Mouse (Mus musculus): ENCODE measurements at regions not wholly inside any gene's neighbourhood (a gene's known extent, or its start where the extent isn't known, plus 50 kb on each side); places are given as distances from the start of the nearest gene placed in this dataset.

DNA sequence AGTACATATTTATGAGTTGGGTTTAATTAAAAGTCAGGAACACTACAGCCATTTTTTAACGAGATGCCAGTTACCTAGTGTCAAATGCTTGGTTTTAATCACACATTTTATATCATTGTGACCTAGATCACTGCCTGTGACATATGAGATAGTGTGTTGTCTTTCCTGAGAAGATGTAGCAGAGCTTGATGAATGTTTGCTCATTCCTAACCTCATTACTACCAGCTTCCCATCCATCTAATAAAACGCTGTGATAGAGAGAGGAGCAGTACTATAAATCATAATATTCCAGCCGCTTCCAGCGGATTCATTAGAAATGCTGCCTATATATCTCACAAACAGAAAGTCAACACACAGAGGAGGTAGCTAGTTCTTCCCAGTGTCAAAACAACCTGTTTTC is 163.6 kb downstream of the Aldoart1 start:
- Histone ChIP-seq H3K9ac (replicated peaks; ENCODE audit: low read length, poor library complexity, severe bottlenecking) (no peak overlapping the region), H3K4me1 (ENCODE audit: insufficient read depth, low read length) (no peaks in the 10 kb centered on the region), H3K9me3 (ENCODE audit: low read length) (no peaks in the 10 kb centered on the region), H3K4me3 (ENCODE audit: low read depth, low read length) (no peak overlapping the region), H3K27ac (ENCODE audit: low read depth, low read length) (no peak overlapping the region), H3K36me3 (ENCODE audit: insufficient read depth, low read length) (no peaks in the 10 kb centered on the region), H3K27me3 (ENCODE audit: insufficient read depth, low read length) (no peaks in the 10 kb centered on the region), H3K4me2 (ENCODE audit: low read depth, low read length, poor library complexity, severe bottlenecking) (no peak overlapping the region)
- ATAC-seq (ENCODE audit: low FRiP score) (no peak), DNase-seq (ENCODE audit: low spot score) (peak; percentile 14)
- no peak for TF ChIP-seq CTCF (IDR thresholded peaks at IDR 0.05)
- WGBS = 89% methylated on average over 4 of the region's 4 CpGs

- TF ChIP-seq CTCF (IDR thresholded peaks at IDR 0.05) = no peak
- WGBS = 78% methylated on average over 2 of the region's 2 CpGs
- Histone ChIP-seq H3K4me2 (ENCODE audit: low read depth, low read length, poor library complexity, severe bottlenecking) (no peak overlapping the region), H3K27ac (ENCODE audit: low read depth, low read length) (no peak overlapping the region), H3K9ac (replicated peaks; ENCODE audit: low read length, poor library complexity, severe bottlenecking) (no peak overlapping the region), H3K9me3 (ENCODE audit: low read length) (no peaks in the 10 kb centered on the region), H3K4me1 (ENCODE audit: insufficient read depth, low read length) (no peaks in the 10 kb centered on the region), H3K27me3 (ENCODE audit: insufficient read depth, low read length) (no peaks in the 10 kb centered on the region), H3K36me3 (ENCODE audit: insufficient read depth, low read length) (no peaks in the 10 kb centered on the region), H3K4me3 (ENCODE audit: low read depth, low read length) (no peak overlapping the region)
- DNase-seq (ENCODE audit: low spot score) (no peak), ATAC-seq (ENCODE audit: low FRiP score) (no peak)
These were observed 178.4 kb downstream of the Aldoart1 start for GRCm38 (mm10) chr4:72674006-72674405.

DNA sequence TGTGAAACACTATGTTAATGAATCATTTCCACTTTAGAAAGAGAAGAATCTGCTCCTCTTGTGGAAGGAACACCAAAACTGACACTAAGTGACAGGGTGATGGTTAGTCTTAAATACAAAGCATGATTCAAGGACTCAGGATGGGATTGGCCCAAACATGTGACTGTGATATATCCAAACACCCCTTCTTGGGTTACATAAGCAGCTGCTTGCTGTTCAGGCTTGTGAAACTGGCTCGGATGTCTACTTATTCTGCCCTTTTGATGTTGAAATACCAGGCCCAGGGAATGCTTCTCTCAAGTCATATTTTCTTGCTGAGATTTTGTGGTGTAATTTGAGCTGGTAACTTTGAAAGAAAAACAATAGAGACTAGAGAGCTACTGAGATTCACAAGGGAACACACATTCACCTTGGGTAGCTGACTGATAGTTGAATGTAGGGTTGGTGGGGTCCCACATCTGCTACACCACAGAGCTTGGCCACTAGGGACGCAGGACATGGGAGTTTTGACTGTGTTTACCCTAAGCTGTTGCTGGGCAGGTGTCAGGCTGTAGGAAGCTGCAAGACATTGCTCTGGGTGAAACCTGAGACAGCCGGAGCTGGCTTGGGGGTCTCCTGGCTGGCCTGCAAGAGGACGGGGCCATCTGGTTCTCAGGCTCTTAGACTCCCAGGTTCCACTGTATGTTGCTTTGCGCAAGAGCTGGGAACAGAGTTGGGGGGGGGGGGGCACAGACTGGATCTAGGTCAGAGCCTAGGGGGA is 180.6 kb downstream of the Aldoart1 start:
- no peak for DNase-seq (ENCODE audit: low spot score)
- no peak for TF ChIP-seq CTCF (IDR thresholded peaks at IDR 0.05)
- Histone ChIP-seq H3K27me3 (ENCODE audit: insufficient read depth, low read length) (no peaks in the 10 kb centered on the region), H3K4me3 (ENCODE audit: low read depth, low read length) (no peak overlapping the region), H3K9me3 (ENCODE audit: low read length) (no peaks in the 10 kb centered on the region), H3K9ac (replicated peaks; ENCODE audit: low read length, poor library complexity, severe bottlenecking) (no peak overlapping the region), H3K27ac (ENCODE audit: low read depth, low read length) (no peak overlapping the region), H3K4me2 (ENCODE audit: low read depth, low read length, poor library complexity, severe bottlenecking) (no peak overlapping the region), H3K4me1 (ENCODE audit: insufficient read depth, low read length) (no peaks in the 10 kb centered on the region), H3K36me3 (ENCODE audit: insufficient read depth, low read length) (no peaks in the 10 kb centered on the region)
- 79% methylated on average over 5 of the region's 5 CpGs for WGBS
- ATAC-seq (ENCODE audit: low FRiP score) = no peak

DNA sequence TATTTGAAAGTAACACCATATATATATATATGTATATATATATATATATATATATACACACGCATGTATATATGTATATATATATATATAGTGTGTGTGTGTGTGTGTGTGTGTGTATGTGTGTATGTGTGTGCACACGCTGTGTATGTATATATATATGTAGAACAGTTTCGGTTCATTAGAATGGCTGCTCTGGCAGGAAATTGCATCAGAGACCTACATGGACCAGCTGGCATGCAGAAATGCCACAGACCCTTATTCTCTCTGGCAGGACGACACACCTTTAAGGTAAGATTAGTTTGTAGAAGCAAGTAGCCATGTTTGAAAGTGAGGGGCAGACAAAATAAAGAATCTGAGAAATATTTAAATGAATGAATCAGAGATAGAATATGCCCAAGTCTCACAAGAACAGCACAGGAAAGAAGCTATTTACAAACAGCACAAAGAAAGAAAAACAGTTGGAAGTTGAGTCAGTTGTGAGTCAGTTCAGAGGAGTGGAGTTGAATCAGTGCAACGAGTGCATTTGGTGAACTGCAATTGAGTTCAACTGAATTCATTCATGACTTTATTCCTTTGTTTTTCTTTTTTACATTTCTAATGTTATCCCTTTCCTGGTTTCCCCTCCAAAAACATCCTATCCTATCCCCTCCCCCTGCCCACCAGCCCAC is 182.5 kb downstream of the Aldoart1 start:
- no peaks in the 10 kb centered on the region for H3K36me3 ChIP-seq (ENCODE audit: insufficient read depth, low read length)
- no peak for TF ChIP-seq CTCF (IDR thresholded peaks at IDR 0.05)
- WGBS = 87% methylated on average over 5 of the region's 5 CpGs
- no peak overlapping the region for H3K27ac ChIP-seq (ENCODE audit: low read depth, low read length)
- H3K27me3 ChIP-seq (ENCODE audit: insufficient read depth, low read length) = no peaks in the 10 kb centered on the region
- no peak overlapping the region for H3K9ac ChIP-seq (replicated peaks; ENCODE audit: low read length, poor library complexity, severe bottlenecking)
- H3K4me3 ChIP-seq (ENCODE audit: low read depth, low read length) = no peak overlapping the region
- ATAC-seq (ENCODE audit: low FRiP score) = no peak
- H3K4me1 ChIP-seq (ENCODE audit: insufficient read depth, low read length) = no peaks in the 10 kb centered on the region
- H3K4me2 ChIP-seq (ENCODE audit: low read depth, low read length, poor library complexity, severe bottlenecking) = no peak overlapping the region
- no peaks in the 10 kb centered on the region for H3K9me3 ChIP-seq (ENCODE audit: low read length)
- no peak for DNase-seq (ENCODE audit: low spot score)

DNA sequence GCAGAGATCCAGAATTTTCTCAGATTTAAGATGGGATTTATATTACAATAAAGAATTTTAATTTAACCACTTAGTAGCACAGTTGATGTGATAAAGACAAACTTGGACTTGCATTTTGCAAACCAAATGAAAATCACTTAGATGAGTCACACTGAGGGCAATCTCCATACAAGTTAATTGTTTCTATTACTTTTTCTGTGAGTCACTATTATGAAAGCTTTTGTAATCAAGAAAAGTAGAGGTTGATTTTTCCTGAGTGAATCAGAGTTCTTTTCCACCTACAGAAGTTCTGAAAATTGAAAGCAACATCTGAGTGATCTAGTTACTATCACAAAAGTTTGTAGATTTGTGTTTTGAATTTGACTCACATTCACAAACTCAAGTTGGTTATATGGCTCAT is 188.1 kb downstream of the Aldoart1 start:
- TF ChIP-seq CTCF (IDR thresholded peaks at IDR 0.05) = no peak
- H3K4me2 ChIP-seq (ENCODE audit: low read depth, low read length, poor library complexity, severe bottlenecking) = no peak overlapping the region
- DNase-seq (ENCODE audit: low spot score) = no peak
- no peaks in the 10 kb centered on the region for H3K27me3 ChIP-seq (ENCODE audit: insufficient read depth, low read length)
- no peaks in the 10 kb centered on the region for H3K9me3 ChIP-seq (ENCODE audit: low read length)
- ATAC-seq (ENCODE audit: low FRiP score) = no peak
- no peak overlapping the region for H3K27ac ChIP-seq (ENCODE audit: low read depth, low read length)
- H3K4me3 ChIP-seq (ENCODE audit: low read depth, low read length) = no peak overlapping the region
- no peaks in the 10 kb centered on the region for H3K36me3 ChIP-seq (ENCODE audit: insufficient read depth, low read length)
- H3K4me1 ChIP-seq (ENCODE audit: insufficient read depth, low read length) = no peaks in the 10 kb centered on the region
- H3K9ac ChIP-seq (replicated peaks; ENCODE audit: low read length, poor library complexity, severe bottlenecking) = no peak overlapping the region

- no peaks in the 10 kb centered on the region for H3K4me1 ChIP-seq (ENCODE audit: insufficient read depth, low read length)
- TF ChIP-seq CTCF (IDR thresholded peaks at IDR 0.05) = no peak
- H3K4me2 ChIP-seq (ENCODE audit: low read depth, low read length, poor library complexity, severe bottlenecking) = no peak overlapping the region
- no peaks in the 10 kb centered on the region for H3K9me3 ChIP-seq (ENCODE audit: low read length)
- ATAC-seq (ENCODE audit: low FRiP score) = no peak
- no peak overlapping the region for H3K9ac ChIP-seq (replicated peaks; ENCODE audit: low read length, poor library complexity, severe bottlenecking)
- H3K36me3 ChIP-seq (ENCODE audit: insufficient read depth, low read length) = no peaks in the 10 kb centered on the region
- no peak overlapping the region for H3K27ac ChIP-seq (ENCODE audit: low read depth, low read length)
- H3K4me3 ChIP-seq (ENCODE audit: low read depth, low read length) = no peak overlapping the region
- peak; percentile 30 for DNase-seq (ENCODE audit: low spot score)
- no peaks in the 10 kb centered on the region for H3K27me3 ChIP-seq (ENCODE audit: insufficient read depth, low read length)
These were observed 190.0 kb downstream of the Aldoart1 start for GRCm38 (mm10) chr4:72662477-72662876.

Data from midbrain, postnatal 0 days (tissue).